Comparison of ENCODE assay signal across 8 mouse cellular contexts in genomic region chr3:58415884-58416725, GRCm38 (mm10). TPM values are rescaled to one million over a fixed set of nuclear protein-coding genes. Genes with fewer than 3 reads are reported as not detected.
A peak's percentile ranks its signal among the peaks of the same experiment; 100 is the strongest.
DNase-seq lines count a peak whose midpoint lies in the region; ATAC-seq and TF ChIP-seq lines count a peak whose summit lies in the region.

No protein-coding gene starts in this region.

- ATAC-seq in embryonic facial prominence, embryonic 12.5 days (ENCODE audit: insufficient number of reproducible peaks, insufficient read depth, low FRiP score, low TSS enrichment) = peak; percentile 67
- ATAC-seq in limb, embryonic 15.5 days (ENCODE audit: insufficient number of reproducible peaks, low FRiP score, low TSS enrichment, low read depth) = peak; percentile 67
- peak; percentile 79 for ATAC-seq in midbrain, postnatal 0 days (ENCODE audit: low FRiP score)

- H3K4me1 ChIP-seq in embryonic facial prominence, embryonic 12.5 days = 0 out of 2 replicates have a peak, but pooled peaks cover 3% of the 10 kb centered on the region
- H3K4me1 ChIP-seq in heart, adult 2 months (ENCODE audit: control insufficient read depth, insufficient read depth, low read length) = peaks cover 2% of the 10 kb centered on the region
- no peaks in the 10 kb centered on the region for H3K4me1 ChIP-seq in limb, embryonic 15.5 days
- no peaks in the 10 kb centered on the region; the same call in none of the 2 replicates for H3K4me1 ChIP-seq in midbrain, postnatal 0 days (ENCODE audit: insufficient read depth, low read length)

- H3K27ac ChIP-seq in embryonic facial prominence, embryonic 12.5 days = peak overlapping the region; percentile 100
- peak overlapping the region; percentile 99 for H3K27ac ChIP-seq in heart, adult 2 months
- H3K27ac ChIP-seq in limb, embryonic 15.5 days = peak overlapping the region; percentile 100
- H3K27ac ChIP-seq in midbrain, postnatal 0 days (ENCODE audit: low read depth, low read length) = peak overlapping the region; percentile 95

- H3K4me3 ChIP-seq in embryonic facial prominence, embryonic 12.5 days = peak overlapping the region; percentile 89
- peak overlapping the region; percentile 61 for H3K4me3 ChIP-seq in heart, adult 2 months
- H3K4me3 ChIP-seq in limb, embryonic 15.5 days = peak overlapping the region; percentile 82
- H3K4me3 ChIP-seq in midbrain, postnatal 0 days (ENCODE audit: low read depth, low read length) = peak overlapping the region; percentile 73

- H3K4me2 ChIP-seq in embryonic facial prominence, embryonic 12.5 days (replicated peaks) = peak overlapping the region; percentile 98
- peak overlapping the region; percentile 87 for H3K4me2 ChIP-seq in limb, embryonic 15.5 days
- H3K4me2 ChIP-seq in midbrain, postnatal 0 days (ENCODE audit: low read depth, low read length, poor library complexity, severe bottlenecking) = peak overlapping the region; percentile 98

- TF ChIP-seq CTCF in heart, adult 2 months (IDR thresholded peaks at IDR 0.05) = peak; percentile 79
- peak; percentile 69 for TF ChIP-seq CTCF in midbrain, postnatal 0 days (IDR thresholded peaks at IDR 0.05)

- 0 out of 2 replicates have a peak, but pooled peaks cover 4% of the 10 kb centered on the region for H3K36me3 ChIP-seq in embryonic facial prominence, embryonic 12.5 days
- H3K36me3 ChIP-seq in heart, adult 2 months (ENCODE audit: control insufficient read depth, insufficient read depth, low read length) = peaks cover 6% of the 10 kb centered on the region
- no peaks in the 10 kb centered on the region for H3K36me3 ChIP-seq in limb, embryonic 15.5 days
- no peaks in the 10 kb centered on the region for H3K36me3 ChIP-seq in midbrain, postnatal 0 days (ENCODE audit: insufficient read depth, low read length)

- TF ChIP-seq POLR2A in heart, adult 2 months (IDR thresholded peaks at IDR 0.05; ENCODE audit: insufficient read depth, low read depth, low read length) = no peak

- H3K27me3 ChIP-seq in embryonic facial prominence, embryonic 12.5 days = no peaks in the 10 kb centered on the region
- no peaks in the 10 kb centered on the region for H3K27me3 ChIP-seq in heart, adult 2 months (ENCODE audit: control insufficient read depth, insufficient read depth, low read length)
- no peaks in the 10 kb centered on the region for H3K27me3 ChIP-seq in limb, embryonic 15.5 days
- H3K27me3 ChIP-seq in midbrain, postnatal 0 days (ENCODE audit: insufficient read depth, low read length) = no peaks in the 10 kb centered on the region

- intact Hi-C loops in heart, adult 2 months (cut with DNase I) = loop anchor here (1.0 to 5.0 kb wide), 8 partner anchors 41 to 569 kb away; partner anchors contain the start of genes Eif2a, Pfn2, Selenot and Serp1

- peak overlapping the region; percentile 98 for H3K9ac ChIP-seq in embryonic facial prominence, embryonic 12.5 days
- peak overlapping the region; percentile 93 for H3K9ac ChIP-seq in heart, adult 2 months (ENCODE audit: low read depth, low read length)
- peak overlapping the region; percentile 95 for H3K9ac ChIP-seq in limb, embryonic 15.5 days
- peak overlapping the region; percentile 86 for H3K9ac ChIP-seq in midbrain, postnatal 0 days (replicated peaks; ENCODE audit: low read length, poor library complexity, severe bottlenecking)

- no peaks in the 10 kb centered on the region; the same call in 1 of the 2 replicates for H3K79me2 ChIP-seq in heart, adult 2 months (replicated peaks; ENCODE audit: control insufficient read depth, insufficient read depth, low read length)

- 0 out of 2 replicates have a peak, but pooled peaks have one; percentile 30 for TF ChIP-seq EP300 in heart, adult 2 months (IDR thresholded peaks at IDR 0.05; ENCODE audit: insufficient read depth, low read depth, low read length)

- H3K9me3 ChIP-seq in embryonic facial prominence, embryonic 12.5 days = no peaks in the 10 kb centered on the region
- no peaks in the 10 kb centered on the region for H3K9me3 ChIP-seq in limb, embryonic 15.5 days
- H3K9me3 ChIP-seq in midbrain, postnatal 0 days (ENCODE audit: low read length) = no peaks in the 10 kb centered on the region

- under 1% methylated on average over 84 of the region's 85 CpGs for WGBS in embryonic facial prominence, embryonic 12.5 days
- WGBS in heart, adult 2 months = under 1% methylated on average over 85 of the region's 85 CpGs
- under 1% methylated on average over 84 of the region's 85 CpGs for WGBS in limb, embryonic 15.5 days
- WGBS in midbrain, postnatal 0 days = under 1% methylated on average over 82 of the region's 85 CpGs

- DNase-seq in 3134 (ENCODE audit: extremely low read depth, insufficient read length, low spot score) = peak; percentile 84
- peak; percentile 79 for DNase-seq in adrenal gland, postnatal 25 days
- DNase-seq in heart, adult 2 months = peak; percentile 86 to 88
- DNase-seq in kidney, adult 8-10 months = peak; percentile 64 to 66
- DNase-seq in midbrain, postnatal 0 days (ENCODE audit: low spot score) = peak; percentile 91
- DNase-seq in spleen, postnatal 10 days (ENCODE audit: low spot score in 2 of 2) = peak; percentile 86 to 87

RNA-seq across cellular contexts. Expression of gene Tsc22d2, which starts 1.6 kb away (rescaled TPM):
- total RNA-seq in adrenal gland, postnatal 25 days (2021) = 34.8 and 37.4 TPM in 2 replicates
- polyA plus RNA-seq in embryonic facial prominence, embryonic 12.5 days (2016; fragmentation: Nextera tagmentation; extraction: Ambion mirVana) = 17.5 and 19.3 TPM in 2 replicates
- 10 to 100 TPM; 22.9 to 26.8 TPM for total RNA-seq in heart, adult 2 months (2021)
- 7.3 and 8.3 TPM in 2 replicates for polyA plus RNA-seq in heart, adult 2 months (2012; rRNA removed)
- 9.6 and 9.7 TPM in 2 replicates for polyA plus RNA-seq in limb, embryonic 15.5 days (2015; fragmentation: Nextera tagmentation; extraction: Ambion mirVana)
- total RNA-seq in midbrain, postnatal 0 days (2014; rRNA removed) = 39.6 and 40.3 TPM in 2 replicates
- polyA plus RNA-seq in midbrain, postnatal 0 days (2015; fragmentation: Nextera tagmentation; extraction: Ambion mirVana) = 9.1 and 11.7 TPM in 2 replicates

Comparison
In these comparisons a context has a peak if more than half of its experiments do, and no peak if none do; other contexts are left out.
1. Peak in every context shown above with its lines: DNase-seq, ATAC-seq, H3K4me3 ChIP-seq and H3K27ac ChIP-seq.